Mouse (Mus musculus): ENCODE results near the gene Cdc6.

The Cdc6 gene

DNA sequence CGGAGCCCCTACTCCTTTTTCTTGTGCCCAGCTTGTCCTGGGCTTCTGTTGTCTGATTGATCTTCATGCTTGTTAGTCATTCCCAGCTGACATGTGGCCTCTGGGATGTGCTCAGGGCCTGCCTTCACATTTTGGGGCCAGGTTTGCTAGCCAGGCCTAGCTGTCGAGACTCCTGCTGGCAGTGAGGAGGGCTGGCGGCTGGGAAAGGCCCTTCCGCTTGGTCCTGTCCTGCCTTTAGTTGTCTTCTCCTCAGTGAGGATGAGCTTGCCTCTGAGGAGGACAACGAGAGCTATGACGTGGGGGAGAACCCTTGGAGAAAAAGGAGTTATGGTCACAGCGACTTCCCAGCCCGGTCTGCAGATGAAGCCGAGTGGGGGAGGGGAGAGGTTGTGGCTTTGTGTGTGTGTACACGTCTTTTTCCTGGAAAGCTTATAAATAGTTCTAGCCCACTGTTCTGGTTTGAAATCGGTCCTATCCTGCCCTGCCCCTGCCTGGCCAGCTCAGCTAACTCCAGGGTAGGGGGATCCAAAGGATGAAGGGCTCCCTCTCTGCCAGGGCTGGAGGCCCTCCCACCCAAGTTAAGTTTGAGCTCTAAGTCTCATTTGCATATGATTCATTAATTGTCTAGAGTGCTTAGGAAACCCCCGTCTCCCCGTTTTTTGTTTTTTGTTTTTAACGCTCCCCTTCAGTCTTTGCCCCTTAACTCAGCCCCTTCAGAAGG, 36.3 kb downstream of the Cdc6 start:
- no peak for DNase-seq (ENCODE audit: low spot score)

GRCm38 (mm10) chr11:98944897-98945604, 37.5 kb downstream of the Cdc6 start:
- DNase-seq (ENCODE audit: low spot score), result no peak

DNA sequence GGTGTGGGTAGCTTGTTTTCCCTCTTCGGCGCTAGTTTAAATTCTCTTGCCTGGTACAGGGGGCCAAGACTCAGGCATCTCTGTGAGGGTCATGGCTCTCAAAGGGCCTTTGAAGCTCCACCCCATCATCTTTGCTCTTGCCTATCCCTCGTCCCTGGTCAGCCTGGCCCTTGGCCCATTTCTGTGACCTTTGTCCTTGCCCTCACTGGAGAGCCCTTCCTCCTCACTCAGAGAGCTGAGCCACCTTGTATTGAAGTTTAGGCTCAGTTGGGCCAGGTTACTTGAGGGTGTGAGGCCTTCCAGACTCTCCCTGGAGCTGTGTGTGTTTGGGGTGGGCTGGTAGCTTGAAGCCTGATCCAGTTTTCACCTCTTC, 38.0 kb downstream of the Cdc6 start:
- no peak for DNase-seq (ENCODE audit: low spot score)

- no peak for DNase-seq (ENCODE audit: low spot score)
Observed at GRCm38 (mm10) chr11:98947969-98948569, 40.5 kb downstream of the Cdc6 start.

GRCm38 (mm10) chr11:98949242-98949957, 41.8 kb downstream of the Cdc6 start:
- no peak for DNase-seq (ENCODE audit: low spot score)

GRCm38 (mm10) chr11:98949958-98950460, 42.4 kb downstream of the Cdc6 start:
- DNase-seq (ENCODE audit: low spot score), result no peak

DNA sequence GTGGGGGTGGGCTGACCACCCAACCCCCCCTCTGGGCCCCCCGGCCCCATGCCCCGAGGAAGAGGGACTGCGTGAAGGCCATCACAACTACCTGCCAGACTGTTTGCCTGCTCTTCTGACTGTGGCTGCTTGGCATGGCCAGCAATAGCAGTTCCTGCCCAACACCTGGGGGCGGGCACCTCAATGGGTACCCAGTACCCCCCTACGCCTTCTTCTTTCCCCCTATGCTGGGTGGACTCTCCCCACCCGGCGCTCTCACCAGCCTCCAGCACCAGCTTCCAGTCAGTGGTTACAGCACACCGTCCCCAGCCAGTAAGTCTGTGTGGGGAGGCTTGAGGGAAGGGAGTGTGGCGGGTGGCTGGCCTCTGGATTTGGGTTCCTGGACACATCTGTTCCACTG, 42.9 kb downstream of the Cdc6 start:
- no peak for DNase-seq (ENCODE audit: low spot score)

DNA sequence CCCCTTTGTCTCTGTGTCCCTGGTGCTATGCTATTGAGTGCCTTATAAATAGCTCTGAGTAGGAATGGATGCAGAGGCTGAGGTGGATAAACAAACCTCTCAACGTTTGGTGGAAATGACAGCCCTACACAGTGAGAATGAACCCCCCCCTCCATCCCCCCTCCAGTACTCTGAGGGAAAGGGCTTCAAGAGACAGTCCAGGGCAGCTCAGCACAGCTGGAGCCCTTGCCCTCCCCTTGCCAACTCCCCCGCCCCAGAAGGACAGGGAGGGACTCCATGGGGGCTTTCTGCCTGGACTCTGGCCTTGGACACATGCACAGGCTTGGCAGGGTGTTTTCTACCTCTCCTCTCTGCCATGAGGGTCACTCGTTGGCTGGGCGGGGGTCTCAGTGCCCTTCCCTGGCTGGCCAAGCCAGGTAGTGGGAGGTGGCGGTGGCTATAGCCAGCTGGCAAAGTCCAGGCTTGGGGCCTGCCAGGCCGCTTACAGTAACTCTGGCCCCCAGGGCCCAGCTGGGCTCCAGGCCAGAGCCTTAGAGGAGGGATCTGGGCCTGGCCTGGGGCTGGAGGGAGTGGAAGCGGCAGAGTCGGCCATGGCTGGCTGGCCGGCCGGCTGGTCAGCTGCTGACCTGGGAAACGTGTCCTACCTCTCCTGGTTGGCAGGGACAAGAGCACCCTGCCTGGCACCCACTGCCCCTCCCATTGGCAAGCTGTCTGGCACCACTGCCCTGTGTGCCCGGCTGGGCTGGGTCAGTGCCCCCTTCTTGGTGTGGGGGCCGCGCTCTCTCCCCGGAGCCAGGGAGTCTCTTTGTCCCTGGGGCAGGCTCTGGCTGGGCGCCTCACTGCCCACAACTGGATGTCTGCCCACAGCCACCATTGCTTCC, 43.7 kb downstream of the Cdc6 start:
- DNase-seq (ENCODE audit: low spot score), result no peak

DNA sequence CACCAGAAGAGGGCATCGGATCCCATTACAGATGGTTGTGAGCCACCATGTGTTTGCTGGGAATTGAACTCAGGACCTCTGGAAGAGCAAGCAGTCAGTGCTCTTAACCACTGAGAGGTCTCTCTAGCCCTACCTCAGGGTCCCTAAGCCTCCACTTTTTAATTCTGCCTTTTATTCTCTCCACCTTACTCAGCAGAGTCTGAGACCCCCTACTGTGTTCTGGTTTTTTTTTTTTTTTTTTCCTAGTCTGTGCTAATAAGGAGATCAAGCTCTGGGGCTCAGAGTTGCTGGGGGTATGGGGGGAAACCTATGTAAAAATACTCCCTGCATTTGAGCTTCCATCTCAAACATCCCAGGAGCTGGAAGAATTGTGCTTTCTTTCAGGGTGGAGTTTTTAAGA, 44.5 kb downstream of the Cdc6 start:
- no peak for DNase-seq (ENCODE audit: low spot score)

DNA sequence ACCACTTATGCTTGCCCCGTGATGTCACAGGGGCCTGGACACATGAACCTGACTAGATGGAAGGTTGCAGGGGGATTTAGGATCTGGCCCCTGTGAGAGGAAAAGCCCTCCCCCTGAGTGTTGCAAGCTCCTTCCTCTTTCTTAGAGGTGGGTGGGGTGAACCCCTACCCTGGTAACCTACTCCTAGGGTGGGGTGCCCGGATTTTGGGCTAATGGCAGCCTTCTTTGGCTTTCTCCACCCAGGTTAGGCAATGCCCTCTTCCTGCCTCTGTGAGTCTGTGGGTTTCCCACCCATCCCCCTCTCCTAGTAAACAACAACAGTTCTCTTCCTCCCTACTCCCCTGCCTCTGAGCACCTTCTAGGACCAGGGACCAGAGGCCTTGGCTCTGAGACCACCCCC, 45.1 kb downstream of the Cdc6 start:
- no peak for DNase-seq (ENCODE audit: low spot score)

DNA sequence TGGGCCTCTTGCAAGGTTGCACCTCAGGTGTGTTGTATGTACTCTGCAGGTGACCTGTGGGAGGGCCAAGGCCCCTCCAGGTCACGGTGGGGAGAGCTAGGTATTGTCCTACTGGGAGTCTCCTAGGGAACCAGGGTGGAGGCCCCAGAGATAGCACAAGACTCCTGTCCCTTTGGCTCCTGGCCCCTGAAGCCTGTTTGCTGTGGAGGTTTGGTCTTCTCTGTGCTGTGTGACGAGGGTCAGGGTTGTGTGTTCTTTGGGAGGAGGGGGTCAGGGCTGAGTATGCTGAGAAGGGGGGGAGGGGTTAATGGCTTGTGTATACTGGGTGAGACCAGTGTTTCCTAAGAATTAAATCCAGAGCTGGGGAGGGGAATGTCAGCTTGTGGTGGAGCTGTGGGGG, 45.8 kb downstream of the Cdc6 start:
- no peak for DNase-seq (ENCODE audit: low spot score)

DNA sequence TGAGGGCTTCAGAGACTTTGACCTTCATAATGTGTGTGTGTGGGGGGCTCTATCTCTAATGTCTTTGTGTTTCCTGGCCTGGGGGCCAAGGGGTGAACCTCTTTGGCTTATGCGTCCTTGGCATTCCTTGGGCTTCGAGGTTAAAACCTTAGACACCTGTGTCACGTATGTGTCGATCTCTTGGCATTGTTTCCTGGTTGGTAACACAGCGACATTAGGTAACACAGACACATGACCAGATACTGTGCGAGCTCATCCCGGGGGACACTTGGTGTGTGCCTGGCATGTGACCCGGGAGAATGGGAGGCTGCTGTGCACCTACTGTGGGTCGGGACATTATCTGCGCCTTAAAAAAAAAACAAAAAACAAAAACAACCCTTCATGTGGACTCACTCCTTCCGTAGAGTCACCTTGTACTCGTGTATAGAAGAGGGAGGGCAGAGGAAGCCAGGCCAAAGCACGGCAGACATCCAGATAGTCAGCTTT, 46.3 kb downstream of the Cdc6 start:
- no peak for DNase-seq (ENCODE audit: low spot score)

GRCm38 (mm10) chr11:98954373-98954772, 46.8 kb downstream of the Cdc6 start:
- DNase-seq (ENCODE audit: low spot score), result no peak

DNA sequence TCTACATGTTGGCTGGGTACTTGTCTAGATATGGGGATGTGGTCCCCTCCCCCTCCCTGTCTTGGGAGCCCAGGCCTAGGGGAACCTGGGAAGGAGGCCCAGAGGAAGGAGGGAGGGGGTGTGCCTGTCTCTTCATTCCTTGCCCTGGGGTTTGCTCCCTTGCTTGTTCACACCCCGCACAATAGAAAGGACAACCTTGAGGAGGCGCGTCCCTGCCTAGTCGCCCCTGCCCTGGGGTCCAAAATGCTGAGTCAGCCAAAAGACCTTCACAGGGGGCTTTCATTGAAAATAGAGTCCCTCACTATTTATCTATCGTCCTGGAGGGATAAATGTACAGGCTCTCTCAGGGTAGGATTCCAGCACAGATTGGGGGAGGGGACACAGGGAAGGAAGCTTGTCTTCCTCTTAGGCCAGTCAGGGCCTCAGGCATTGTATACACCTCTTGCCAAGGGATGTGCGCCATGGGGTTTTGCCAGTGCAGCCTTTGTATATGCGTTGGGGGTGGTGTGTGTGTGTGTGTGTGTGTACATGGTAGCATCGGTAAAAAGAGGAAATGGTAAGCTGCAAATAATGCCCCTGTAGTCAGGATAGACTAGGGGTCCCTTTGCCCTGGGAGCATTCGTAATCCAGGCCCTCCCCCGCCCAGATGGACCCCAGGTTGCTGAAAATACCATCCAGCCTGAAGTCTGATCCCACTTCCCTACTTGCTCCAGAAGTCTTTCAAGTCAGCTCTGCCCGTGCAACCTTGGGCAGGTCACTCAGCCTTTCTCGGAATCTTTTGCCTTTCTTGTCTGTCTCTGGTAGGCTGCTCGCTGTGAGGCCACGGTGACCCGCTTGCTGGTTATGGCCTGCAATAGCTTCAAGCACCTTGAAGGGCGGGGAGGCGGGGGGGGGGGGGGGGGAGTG, 47.5 kb downstream of the Cdc6 start:
- no peak for DNase-seq (ENCODE audit: low spot score)

DNA sequence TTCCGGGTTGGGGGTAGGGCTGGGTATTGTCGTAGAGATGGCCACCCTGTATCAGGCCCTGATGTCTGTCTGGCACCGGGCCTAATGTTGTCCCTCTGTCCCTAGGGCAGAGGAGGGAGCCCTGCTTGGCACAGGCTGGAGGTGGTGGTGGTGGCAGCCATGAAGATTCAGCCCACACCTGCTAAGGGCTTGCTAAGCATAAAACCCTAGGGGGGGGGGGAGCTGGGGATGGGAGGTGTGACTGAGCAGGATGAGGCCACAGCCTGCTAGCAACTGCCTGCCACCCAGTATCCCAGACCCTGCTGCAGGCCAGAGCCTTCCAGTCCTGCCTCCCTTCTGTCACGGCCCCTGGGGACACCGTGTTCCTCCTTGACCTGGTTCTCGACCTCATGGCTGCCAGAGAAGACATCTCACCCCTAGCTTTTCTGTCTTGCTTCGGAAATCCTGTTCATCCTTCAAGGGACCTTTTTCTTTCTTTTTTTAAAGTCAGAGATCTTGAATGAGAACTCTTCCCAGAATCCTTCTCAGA, 48.2 kb downstream of the Cdc6 start:
- DNase-seq (ENCODE audit: low spot score), result no peak

DNA sequence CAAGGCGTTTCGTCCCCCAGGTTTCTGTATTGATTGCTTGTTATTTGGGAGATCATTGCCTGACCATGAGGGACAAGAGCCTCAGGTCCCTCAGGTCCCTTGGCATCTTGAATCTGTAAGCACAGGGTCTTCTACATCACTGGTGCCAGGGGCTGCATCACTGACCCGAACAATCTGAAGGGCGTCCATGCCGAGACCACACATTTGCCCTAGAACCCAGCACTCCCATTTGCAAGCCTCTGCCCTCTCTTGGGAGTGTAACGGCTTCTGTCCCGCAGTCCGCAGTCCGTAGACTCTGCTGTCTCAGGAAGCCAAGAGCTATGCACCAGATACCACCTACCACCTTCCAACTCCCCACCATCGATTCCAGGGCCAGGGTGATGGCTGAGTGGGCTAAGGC, 48.7 kb downstream of the Cdc6 start:
- DNase-seq (ENCODE audit: low spot score), result no peak

GRCm38 (mm10) chr11:98959437-98960312, 52.1 kb downstream of the Cdc6 start:
- DNase-seq (ENCODE audit: low spot score), result no peak

DNA sequence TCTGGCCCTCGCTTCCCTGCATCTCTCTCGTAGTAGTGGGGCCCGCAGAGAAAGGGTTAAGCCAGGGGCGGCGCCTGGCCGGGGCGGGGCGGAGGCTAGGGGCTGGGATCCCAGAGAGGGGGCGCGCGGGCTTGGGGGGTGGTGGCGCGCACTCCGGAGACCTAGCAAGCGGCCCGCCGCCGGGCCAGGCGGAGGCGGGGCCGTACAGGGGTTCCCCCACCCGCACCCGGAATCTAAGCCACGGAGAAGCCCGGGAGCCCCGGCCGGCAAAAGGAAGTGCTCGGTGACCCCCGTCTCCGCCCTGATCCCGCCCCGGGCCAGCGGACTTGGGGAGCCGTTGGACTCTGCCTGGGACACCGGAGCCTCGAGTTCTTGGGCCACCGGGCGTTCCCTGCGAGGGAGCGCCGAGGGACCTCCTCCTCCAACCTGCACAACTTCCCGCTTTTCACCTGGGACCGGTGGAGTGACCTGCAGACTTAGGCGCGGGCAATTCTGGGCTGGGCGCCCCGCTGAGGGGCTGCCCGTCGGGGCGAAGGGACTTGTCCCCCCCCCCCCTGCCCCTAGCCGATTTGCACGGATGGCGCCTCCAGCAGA, 52.8 kb downstream of the Cdc6 start:
- DNase-seq (ENCODE audit: low spot score), result no peak

All from layer of hippocampus, adult 9-10 months (tissue).